Mouse (Mus musculus): ENCODE data around the gene Ralgps1.

GRCm38 (mm10) chr2:33210841-33211240, 160.4 kb downstream of the Ralgps1 start:
- TF ChIP-seq POLR2A (IDR thresholded peaks at IDR 0.05; ENCODE audit: low read depth, low read length) (no peak), CTCF (IDR thresholded peaks at IDR 0.05; ENCODE audit: extremely low read depth, insufficient read length, insufficient replicate concordance, low read depth, low read length) (no peak)
